Mouse (Mus musculus): ENCODE data around the gene Zfp101. TPM values are rescaled to one million over a fixed set of nuclear protein-coding genes. Genes with fewer than 3 reads are reported as not detected.

Gene Zfp101
- total RNA-seq (2015; ENCODE audit: low replicate concordance) (21.5 and 26.3 TPM in 2 replicates), total RNA-seq (2017; ENCODE audit: low replicate concordance) (36.5 and 48.1 TPM in 2 replicates)

GRCm38 (mm10) chr17:33394182-33395034 lies at the start of gene Zfp101:
TSS of gene Zfp101 (minus strand) at chr17:33394641.
- ATAC-seq (replicated peaks; ENCODE audit: low FRiP score, poor library complexity, severe bottlenecking) = peak; percentile 99

- no peak for ATAC-seq (replicated peaks; ENCODE audit: low FRiP score, poor library complexity, severe bottlenecking)
Observed at GRCm38 (mm10) chr17:33441159-33441558, 46.7 kb upstream of the Zfp101 start.

GRCm38 (mm10) chr17:33439922-33440321 lies 45.5 kb upstream of the Zfp101 start:
- ATAC-seq (replicated peaks; ENCODE audit: low FRiP score, poor library complexity, severe bottlenecking) = no peak

GRCm38 (mm10) chr17:33439148-33439547 lies 44.7 kb upstream of the Zfp101 start:
- ATAC-seq (replicated peaks; ENCODE audit: low FRiP score, poor library complexity, severe bottlenecking) = peak; percentile 85

GRCm38 (mm10) chr17:33432019-33432946 lies 37.8 kb upstream of the Zfp101 start, which contains the start of gene Actl9:
TSS of gene Actl9 (plus strand) at chr17:33432896.
- ATAC-seq (replicated peaks; ENCODE audit: low FRiP score, poor library complexity, severe bottlenecking) = no peak

- no peak for ATAC-seq (replicated peaks; ENCODE audit: low FRiP score, poor library complexity, severe bottlenecking)
Observed at GRCm38 (mm10) chr17:33392271-33392670, 2.2 kb downstream of the Zfp101 start.

- ATAC-seq (replicated peaks; ENCODE audit: low FRiP score, poor library complexity, severe bottlenecking) = no peak
Observed at GRCm38 (mm10) chr17:33385705-33386104, 8.7 kb downstream of the Zfp101 start.

GRCm38 (mm10) chr17:33372795-33373194 lies 21.6 kb downstream of the Zfp101 start:
- ATAC-seq (replicated peaks; ENCODE audit: low FRiP score, poor library complexity, severe bottlenecking) = no peak

GRCm38 (mm10) chr17:33358411-33359384 lies 35.7 kb downstream of the Zfp101 start, which contains the start of gene Zfp81:
TSS of gene Zfp81 (minus strand) at chr17:33358878.
- ATAC-seq (replicated peaks; ENCODE audit: low FRiP score, poor library complexity, severe bottlenecking) = peak; percentile 100

- no peak for ATAC-seq (replicated peaks; ENCODE audit: low FRiP score, poor library complexity, severe bottlenecking)
Observed at GRCm38 (mm10) chr17:33352981-33353380, 41.5 kb downstream of the Zfp101 start.

Other genes starting within 250 kb of the Zfp101 start
- not detected in 2 replicates for gene Olfr55, start 226.2 kb downstream of the Zfp101 start, total RNA-seq (2015; ENCODE audit: low replicate concordance)
- not detected in 2 replicates for gene Olfr55, start 226.2 kb downstream of the Zfp101 start, total RNA-seq (2017; ENCODE audit: low replicate concordance)
- gene Olfr239, start 203.3 kb downstream of the Zfp101 start, total RNA-seq (2015; ENCODE audit: low replicate concordance) = not detected in 2 replicates
- gene Olfr239, start 203.3 kb downstream of the Zfp101 start, total RNA-seq (2017; ENCODE audit: low replicate concordance) = not detected in 2 replicates
- not detected in 2 replicates for gene Olfr1564, start 173.0 kb downstream of the Zfp101 start, total RNA-seq (2015; ENCODE audit: low replicate concordance)
- not detected in 2 replicates for gene Olfr1564, start 173.0 kb downstream of the Zfp101 start, total RNA-seq (2017; ENCODE audit: low replicate concordance)
- gene Zfp955a, start 139.5 kb downstream of the Zfp101 start, total RNA-seq (2015; ENCODE audit: low replicate concordance) = 1.2 and 4.6 TPM in 2 replicates
- gene Zfp955a, start 139.5 kb downstream of the Zfp101 start, total RNA-seq (2017; ENCODE audit: low replicate concordance) = 2.4 and 4.6 TPM in 2 replicates
- not detected in 2 replicates for gene Olfr63, start 130.0 kb downstream of the Zfp101 start, total RNA-seq (2015; ENCODE audit: low replicate concordance)
- not detected in 2 replicates for gene Olfr63, start 130.0 kb downstream of the Zfp101 start, total RNA-seq (2017; ENCODE audit: low replicate concordance)
- 0.38 and 0.42 TPM in 2 replicates for gene Zfp955b, start 105.1 kb downstream of the Zfp101 start, total RNA-seq (2015; ENCODE audit: low replicate concordance)
- 0.60 and 2.6 TPM in 2 replicates for gene Zfp955b, start 105.1 kb downstream of the Zfp101 start, total RNA-seq (2017; ENCODE audit: low replicate concordance)
- gene Zfp81, start 35.8 kb downstream of the Zfp101 start, total RNA-seq (2015; ENCODE audit: low replicate concordance) = 6.0 and 6.1 TPM in 2 replicates
- 2.5 and 5.0 TPM in 2 replicates for gene Zfp81, start 35.8 kb downstream of the Zfp101 start, total RNA-seq (2017; ENCODE audit: low replicate concordance)
- gene Actl9, start 38.3 kb upstream of the Zfp101 start, total RNA-seq (2015; ENCODE audit: low replicate concordance) = not detected in 2 replicates
- gene Actl9, start 38.3 kb upstream of the Zfp101 start, total RNA-seq (2017; ENCODE audit: low replicate concordance) = not detected in 2 replicates
- gene Adamts10, start 129.6 kb upstream of the Zfp101 start, total RNA-seq (2015; ENCODE audit: low replicate concordance) = 4.6 and 5.2 TPM in 2 replicates
- gene Adamts10, start 129.6 kb upstream of the Zfp101 start, total RNA-seq (2017; ENCODE audit: low replicate concordance) = 6.4 and 6.6 TPM in 2 replicates
- gene Myo1f, start 161.1 kb upstream of the Zfp101 start, total RNA-seq (2015; ENCODE audit: low replicate concordance) = 36.2 and 56.7 TPM in 2 replicates
- 35.7 and 49.4 TPM in 2 replicates for gene Myo1f, start 161.1 kb upstream of the Zfp101 start, total RNA-seq (2017; ENCODE audit: low replicate concordance)
- 12.5 and 25.3 TPM in 2 replicates for gene Zfp414, start 234.4 kb upstream of the Zfp101 start, total RNA-seq (2015; ENCODE audit: low replicate concordance)
- gene Zfp414, start 234.4 kb upstream of the Zfp101 start, total RNA-seq (2017; ENCODE audit: low replicate concordance) = 4.3 and 8.0 TPM in 2 replicates
- gene Pram1, start 243.4 kb upstream of the Zfp101 start, total RNA-seq (2015; ENCODE audit: low replicate concordance) = 48.4 and 55.8 TPM in 2 replicates
- 6.3 and 12.6 TPM in 2 replicates for gene Pram1, start 243.4 kb upstream of the Zfp101 start, total RNA-seq (2017; ENCODE audit: low replicate concordance)

Data from erythroblast, adult 5-6 weeks (primary cell).